Mouse (Mus musculus): ENCODE measurements around the gene Tcp11l2. TPM values are rescaled to one million over a fixed set of nuclear protein-coding genes. Genes with fewer than 3 reads are reported as not detected.

Gene Tcp11l2
- polyA plus RNA-seq, 1 experiment from 2014 or later: 16.8 TPM

- 65% methylated on average over 11 of the region's 11 CpGs for WGBS
- no peak overlapping the region for H3K27ac ChIP-seq
- no peaks in the 10 kb centered on the region for H3K36me3 ChIP-seq
- no peak for ATAC-seq (replicated peaks; ENCODE audit: low FRiP score)
- no peaks in the 10 kb centered on the region for H3K9me3 ChIP-seq (replicated peaks)
- H3K27me3 ChIP-seq: no peaks in the 10 kb centered on the region
- H3K4me2 ChIP-seq: no peak overlapping the region
- no peak overlapping the region for H3K9ac ChIP-seq
- H3K4me3 ChIP-seq (replicated peaks): no peak overlapping the region
- H3K4me1 ChIP-seq: 0 out of 2 replicates have a peak, but pooled peaks cover 5% of the 10 kb centered on the region
Measured at GRCm38 (mm10) chr10:84584451-84585293, 8.2 kb downstream of the Tcp11l2 start.

GRCm38 (mm10) chr10:84585294-84585650 is 8.8 kb downstream of the Tcp11l2 start:
- WGBS: 73% methylated on average over 2 of the region's 2 CpGs
- H3K27me3 ChIP-seq: no peaks in the 10 kb centered on the region
- no peak overlapping the region for H3K4me2 ChIP-seq
- H3K9me3 ChIP-seq (replicated peaks): no peaks in the 10 kb centered on the region
- no peak overlapping the region for H3K27ac ChIP-seq
- ATAC-seq (replicated peaks; ENCODE audit: low FRiP score): no peak
- H3K36me3 ChIP-seq: no peaks in the 10 kb centered on the region
- H3K4me3 ChIP-seq (replicated peaks): no peak overlapping the region
- 0 out of 2 replicates have a peak, but pooled peaks cover 5% of the 10 kb centered on the region for H3K4me1 ChIP-seq
- no peak overlapping the region for H3K9ac ChIP-seq

GRCm38 (mm10) chr10:84590956-84591355 is 14.5 kb downstream of the Tcp11l2 start:
- ATAC-seq (replicated peaks; ENCODE audit: low FRiP score): no peak
- Histone ChIP-seq H3K27me3 (no peaks in the 10 kb centered on the region), H3K9me3 (replicated peaks) (no peaks in the 10 kb centered on the region), H3K9ac (no peak overlapping the region), H3K4me3 (replicated peaks) (no peak overlapping the region), H3K4me2 (no peak overlapping the region), H3K27ac (no peak overlapping the region), H3K36me3 (peaks cover 7% of the 10 kb centered on the region; the same call in 1 of the 2 replicates), H3K4me1 (no peaks in the 10 kb centered on the region)
- 78% methylated on average over 14 of the region's 14 CpGs for WGBS

- 82% methylated on average over 2 of the region's 2 CpGs for WGBS
- H3K4me3 ChIP-seq (replicated peaks): no peak overlapping the region
- no peak overlapping the region for H3K4me2 ChIP-seq
- no peak overlapping the region for H3K9ac ChIP-seq
- peaks cover 7% of the 10 kb centered on the region; the same call in 1 of the 2 replicates for H3K36me3 ChIP-seq
- H3K27me3 ChIP-seq: no peaks in the 10 kb centered on the region
- H3K27ac ChIP-seq: no peak overlapping the region
- ATAC-seq (replicated peaks; ENCODE audit: low FRiP score): no peak
- H3K4me1 ChIP-seq: peaks cover 2% of the 10 kb centered on the region; the same call in 1 of the 2 replicates
- no peaks in the 10 kb centered on the region for H3K9me3 ChIP-seq (replicated peaks)
Measured at GRCm38 (mm10) chr10:84591640-84592148, 15.3 kb downstream of the Tcp11l2 start.

- H3K4me3 ChIP-seq (replicated peaks): no peak overlapping the region
- no peak overlapping the region for H3K27ac ChIP-seq
- H3K4me2 ChIP-seq: no peak overlapping the region
- peaks cover 9% of the 10 kb centered on the region; the same call in 1 of the 2 replicates for H3K4me1 ChIP-seq
- no peaks in the 10 kb centered on the region for H3K9me3 ChIP-seq (replicated peaks)
- H3K36me3 ChIP-seq: peaks cover 7% of the 10 kb centered on the region; the same call in 1 of the 2 replicates
- no peak for ATAC-seq (replicated peaks; ENCODE audit: low FRiP score)
- no peaks in the 10 kb centered on the region for H3K27me3 ChIP-seq
- no peak overlapping the region for H3K9ac ChIP-seq
- 69% methylated on average over 3 of the region's 3 CpGs for WGBS
Measured at GRCm38 (mm10) chr10:84592745-84593144, 16.3 kb downstream of the Tcp11l2 start.

- no peaks in the 10 kb centered on the region for H3K36me3 ChIP-seq
- WGBS: 34% methylated on average over 3 of the region's 3 CpGs
- peak overlapping the region; percentile 23; the same call in 1 of the 2 replicates for H3K27ac ChIP-seq
- no peak overlapping the region for H3K4me3 ChIP-seq (replicated peaks)
- H3K4me2 ChIP-seq: no peak overlapping the region
- H3K27me3 ChIP-seq: no peaks in the 10 kb centered on the region
- no peaks in the 10 kb centered on the region for H3K9me3 ChIP-seq (replicated peaks)
- peaks cover 9% of the 10 kb centered on the region; the same call in 1 of the 2 replicates for H3K4me1 ChIP-seq
- ATAC-seq (replicated peaks; ENCODE audit: low FRiP score): no peak
- H3K9ac ChIP-seq: no peak overlapping the region
Measured at GRCm38 (mm10) chr10:84597127-84597785, 20.8 kb downstream of the Tcp11l2 start.

GRCm38 (mm10) chr10:84598172-84598571 is 21.7 kb downstream of the Tcp11l2 start:
- no peak overlapping the region for H3K9ac ChIP-seq
- H3K27me3 ChIP-seq: no peaks in the 10 kb centered on the region
- no peak overlapping the region for H3K27ac ChIP-seq
- H3K4me3 ChIP-seq (replicated peaks): no peak overlapping the region
- H3K4me2 ChIP-seq: no peak overlapping the region
- peaks cover 9% of the 10 kb centered on the region; the same call in 1 of the 2 replicates for H3K4me1 ChIP-seq
- ATAC-seq (replicated peaks; ENCODE audit: low FRiP score): no peak
- H3K9me3 ChIP-seq (replicated peaks): no peaks in the 10 kb centered on the region
- H3K36me3 ChIP-seq: no peaks in the 10 kb centered on the region
- 35% methylated on average over 1 of the region's 1 CpGs for WGBS

- H3K9me3 ChIP-seq (replicated peaks): no peaks in the 10 kb centered on the region
- H3K4me1 ChIP-seq: peaks cover 9% of the 10 kb centered on the region; the same call in 1 of the 2 replicates
- no peak overlapping the region for H3K9ac ChIP-seq
- no peaks in the 10 kb centered on the region for H3K36me3 ChIP-seq
- no peak overlapping the region for H3K27ac ChIP-seq
- no peak overlapping the region for H3K4me2 ChIP-seq
- ATAC-seq (replicated peaks; ENCODE audit: low FRiP score): no peak
- H3K27me3 ChIP-seq: no peaks in the 10 kb centered on the region
- WGBS: 83% methylated on average over 6 of the region's 6 CpGs
- no peak overlapping the region for H3K4me3 ChIP-seq (replicated peaks)
Measured at GRCm38 (mm10) chr10:84600136-84600535, 23.7 kb downstream of the Tcp11l2 start.

- no peak overlapping the region for H3K4me3 ChIP-seq (replicated peaks)
- no peaks in the 10 kb centered on the region for H3K9me3 ChIP-seq (replicated peaks)
- no peak overlapping the region for H3K4me2 ChIP-seq
- 67% methylated on average over 1 of the region's 1 CpGs for WGBS
- H3K9ac ChIP-seq: no peak overlapping the region
- no peak for ATAC-seq (replicated peaks; ENCODE audit: low FRiP score)
- 0 out of 2 replicates have a peak, but pooled peaks cover 3% of the 10 kb centered on the region for H3K36me3 ChIP-seq
- H3K27me3 ChIP-seq: no peaks in the 10 kb centered on the region
- no peak overlapping the region for H3K27ac ChIP-seq
- H3K4me1 ChIP-seq: no peaks in the 10 kb centered on the region
Measured at GRCm38 (mm10) chr10:84604335-84604734, 27.9 kb downstream of the Tcp11l2 start.

- H3K4me1 ChIP-seq: no peaks in the 10 kb centered on the region
- H3K4me2 ChIP-seq: no peak overlapping the region
- no peak overlapping the region for H3K9ac ChIP-seq
- ATAC-seq (replicated peaks; ENCODE audit: low FRiP score): no peak
- no peaks in the 10 kb centered on the region for H3K9me3 ChIP-seq (replicated peaks)
- 0 out of 2 replicates have a peak, but pooled peaks cover 3% of the 10 kb centered on the region for H3K36me3 ChIP-seq
- H3K4me3 ChIP-seq (replicated peaks): no peak overlapping the region
- H3K27me3 ChIP-seq: no peaks in the 10 kb centered on the region
- no peak overlapping the region for H3K27ac ChIP-seq
- WGBS: 70% methylated on average over 3 of the region's 3 CpGs
Measured at GRCm38 (mm10) chr10:84608361-84608760, 31.9 kb downstream of the Tcp11l2 start.

GRCm38 (mm10) chr10:84610324-84610723 is 33.9 kb downstream of the Tcp11l2 start:
- H3K27me3 ChIP-seq: no peaks in the 10 kb centered on the region
- 0 out of 2 replicates have a peak, but pooled peaks cover 3% of the 10 kb centered on the region for H3K36me3 ChIP-seq
- no peak overlapping the region for H3K9ac ChIP-seq
- H3K9me3 ChIP-seq (replicated peaks): no peaks in the 10 kb centered on the region
- H3K4me2 ChIP-seq: no peak overlapping the region
- H3K4me3 ChIP-seq (replicated peaks): no peak overlapping the region
- ATAC-seq (replicated peaks; ENCODE audit: low FRiP score): no peak
- no peaks in the 10 kb centered on the region for H3K4me1 ChIP-seq
- no peak overlapping the region for H3K27ac ChIP-seq
- 30% methylated on average over 4 of the region's 4 CpGs for WGBS

GRCm38 (mm10) chr10:84610783-84611182 is 34.4 kb downstream of the Tcp11l2 start:
- Histone ChIP-seq H3K36me3 (0 out of 2 replicates have a peak, but pooled peaks cover 3% of the 10 kb centered on the region), H3K4me3 (replicated peaks) (no peak overlapping the region), H3K27ac (no peak overlapping the region)

More at GRCm38 (mm10) chr10:84610783-84611182, 34.4 kb downstream of the Tcp11l2 start:
- 58% methylated on average over 3 of the region's 3 CpGs for WGBS
- ATAC-seq (replicated peaks; ENCODE audit: low FRiP score): no peak
- Histone ChIP-seq H3K27me3 (no peaks in the 10 kb centered on the region), H3K9me3 (replicated peaks) (no peaks in the 10 kb centered on the region), H3K4me1 (no peaks in the 10 kb centered on the region), H3K9ac (no peak overlapping the region), H3K4me2 (no peak overlapping the region)

All from kidney, embryonic 15.5 days (tissue).